29 mouse cellular contexts compared by ENCODE assay signal in the genomic region with DNA sequence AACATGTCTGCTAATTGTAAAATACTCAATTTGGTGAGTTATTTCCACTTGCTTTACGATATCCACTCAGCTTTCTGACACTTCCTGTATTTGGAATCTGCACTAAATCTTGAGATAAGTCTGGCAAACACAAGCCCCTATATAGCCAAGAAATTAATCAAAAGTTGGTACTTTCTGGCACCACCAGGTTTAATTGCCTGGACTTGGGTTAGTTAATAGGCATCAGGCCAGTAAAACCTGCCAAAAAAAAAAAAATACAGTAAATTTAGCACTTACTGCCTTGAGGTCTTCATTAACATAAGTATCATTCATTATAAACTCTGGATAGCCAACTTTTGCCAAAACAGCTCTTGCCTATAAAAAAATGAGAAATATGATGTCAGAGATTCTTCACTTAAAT.
"Had no signal": no experiment of that assay in that cellular context is flagged by ENCODE, and none has a peak within 500 bp of the region (broad histone marks: within the 10 kb centered on the region; RNA-seq: fewer than 3 reads in every experiment).

No protein-coding gene starts in this region.

- H3K4me3 ChIP-seq: heart, adult 2 months; heart, embryonic 13.5 days; heart, embryonic 15.5 days; hindbrain, embryonic 12.5 days; kidney, embryonic 15.5 days; left cerebral cortex, adult 2 months; limb, embryonic 10.5 days; limb, embryonic 12.5 days; liver, embryonic 13.5 days; liver, embryonic 15.5 days had no signal

- DNase-seq: gastrocnemius, postnatal 14 days; gastrocnemius, postnatal 36 days; heart, adult 11 months; heart, adult 2 months; heart, postnatal 14 days; heart, postnatal 36 days; kidney, adult 11 months; kidney, adult 2 months; kidney, adult 9 months; kidney, postnatal 14 days; kidney, postnatal 36 days; layer of hippocampus, adult 9-11 months; layer of hippocampus, postnatal 36 days; liver; liver, embryonic 13.5 days had no signal

- H3K4me1 ChIP-seq: heart, embryonic 13.5 days; heart, embryonic 15.5 days; hindbrain, embryonic 12.5 days; kidney, embryonic 15.5 days; limb, embryonic 10.5 days; limb, embryonic 12.5 days; liver, embryonic 13.5 days; liver, embryonic 15.5 days had no signal

- H3K9ac ChIP-seq: heart, embryonic 13.5 days; heart, embryonic 15.5 days; hindbrain, embryonic 12.5 days; hindbrain, embryonic 14.5 days; kidney, embryonic 15.5 days; limb, embryonic 12.5 days; liver, embryonic 13.5 days; liver, embryonic 15.5 days had no signal

- H3K36me3 ChIP-seq: heart, embryonic 13.5 days; heart, embryonic 15.5 days; hindbrain, embryonic 12.5 days; kidney, embryonic 15.5 days; limb, embryonic 10.5 days; limb, embryonic 12.5 days; liver, embryonic 13.5 days; liver, embryonic 15.5 days had no signal

- ATAC-seq: hindbrain, embryonic 16.5 days; intestine, embryonic 16.5 days had no signal

- H3K27ac ChIP-seq: heart, adult 2 months; heart, embryonic 13.5 days; heart, embryonic 15.5 days; hindbrain, embryonic 12.5 days; hindbrain, embryonic 14.5 days; kidney, embryonic 15.5 days; kidney, postnatal 0 days; left cerebral cortex, adult 2 months; limb, embryonic 10.5 days; limb, embryonic 12.5 days; liver, embryonic 13.5 days; liver, embryonic 15.5 days had no signal

- H3K4me2 ChIP-seq: heart, embryonic 11.5 days; heart, embryonic 13.5 days; heart, embryonic 15.5 days; hindbrain, embryonic 12.5 days; hindbrain, embryonic 14.5 days; kidney, embryonic 15.5 days; limb, embryonic 12.5 days; liver, embryonic 11.5 days; liver, embryonic 13.5 days; liver, embryonic 15.5 days had no signal

- H3K27me3 ChIP-seq: heart, embryonic 13.5 days; heart, embryonic 15.5 days; hindbrain, embryonic 12.5 days; kidney, embryonic 15.5 days; liver, embryonic 13.5 days; liver, embryonic 15.5 days had no signal

- H3K9me3 ChIP-seq: heart, embryonic 13.5 days; heart, embryonic 15.5 days; hindbrain, embryonic 12.5 days; kidney, embryonic 15.5 days; limb, embryonic 10.5 days; limb, embryonic 12.5 days; liver, embryonic 13.5 days; liver, embryonic 15.5 days had no signal
